Mouse (Mus musculus) embryonic fibroblast, embryonic 13.5 days (primary cell): ENCODE data around the gene Dmxl2. TPM values are rescaled to one million over a fixed set of nuclear protein-coding genes. Genes with fewer than 3 reads are reported as not detected.

Experiments
- H3K27ac ChIP-seq: 2 replicates; pipeline ENCODE4 v1.5.1; 2012; ENCODE audit warnings: low read length, control low read depth, inconsistent platforms; ENCODE audit not compliant: insufficient read depth
- H3K4me1 ChIP-seq: 2 replicates; pipeline ENCODE4 v1.6.1; 2011; ENCODE audit warnings: low read length; ENCODE audit not compliant: control insufficient read depth, insufficient read depth
- H3K4me3 ChIP-seq: 2 replicates; pipeline ENCODE4 v1.5.1; 2011; ENCODE audit warnings: mild to moderate bottlenecking, control low read depth, low read length; ENCODE audit not compliant: insufficient read depth
- CTCF ChIP-seq: IDR thresholded peaks from 2 replicates; pipeline ENCODE4 v1.5.1; 2011; ENCODE audit warnings: mild to moderate bottlenecking, control low read depth, low read length, moderate library complexity, borderline replicate concordance; ENCODE audit not compliant: insufficient read depth
- POLR2A ChIP-seq: IDR thresholded peaks from 2 replicates; pipeline ENCODE4 v1.6.1; 2011; ENCODE audit warnings: low read depth, mild to moderate bottlenecking, control low read depth, low read length, moderate library complexity
- polyA plus RNA-seq: library from polyadenylated mRNA; stranded (reverse); fragments of >200 nt; gene quantifications from 2 replicates; pipeline ENCODE4 v1.2.4, GENCODE M21; 2011; ENCODE audit warnings: low read depth; ENCODE audit not compliant: missing spikeins, insufficient read length

The Dmxl2 gene
- polyA plus RNA-seq, 1 experiment = 6.4 TPM

- H3K4me1 ChIP-seq = no peaks in the 10 kb centered on the region
- H3K4me3 ChIP-seq = peak overlapping the region; percentile 56
- H3K27ac ChIP-seq = no peak overlapping the region
- TF ChIP-seq POLR2A (no peak), CTCF (no peak)
Measured at GRCm38 (mm10) chr9:54500832-54501452, 484 bp downstream of the Dmxl2 start.

- Histone ChIP-seq H3K4me3 (no peak overlapping the region), H3K27ac (no peak overlapping the region), H3K4me1 (no peaks in the 10 kb centered on the region)
- TF ChIP-seq POLR2A (no peak), CTCF (no peak)
Measured at GRCm38 (mm10) chr9:54499791-54500190, 1.6 kb downstream of the Dmxl2 start.

- no peak for TF ChIP-seq POLR2A
- no peak for TF ChIP-seq CTCF
- Histone ChIP-seq H3K27ac (no peak overlapping the region), H3K4me1 (no peaks in the 10 kb centered on the region), H3K4me3 (no peak overlapping the region)
Measured at GRCm38 (mm10) chr9:54499291-54499690, 2.1 kb downstream of the Dmxl2 start.

- no peak overlapping the region for H3K27ac ChIP-seq
- H3K4me1 ChIP-seq = no peaks in the 10 kb centered on the region
- TF ChIP-seq POLR2A (no peak), CTCF (no peak)
- H3K4me3 ChIP-seq = no peak overlapping the region
Measured at GRCm38 (mm10) chr9:54490431-54490830, 11.0 kb downstream of the Dmxl2 start.

- no peak for TF ChIP-seq POLR2A
- no peak for TF ChIP-seq CTCF
- no peak overlapping the region for H3K27ac ChIP-seq
- H3K4me3 ChIP-seq = no peak overlapping the region
- no peaks in the 10 kb centered on the region for H3K4me1 ChIP-seq
Measured at GRCm38 (mm10) chr9:54489599-54489998, 11.8 kb downstream of the Dmxl2 start.

GRCm38 (mm10) chr9:54484927-54485326 lies 16.5 kb downstream of the Dmxl2 start:
- no peaks in the 10 kb centered on the region for H3K4me1 ChIP-seq
- TF ChIP-seq POLR2A (no peak), CTCF (no peak)
- H3K4me3 ChIP-seq = no peak overlapping the region
- no peak overlapping the region for H3K27ac ChIP-seq

GRCm38 (mm10) chr9:54483215-54483614 lies 18.2 kb downstream of the Dmxl2 start:
- Histone ChIP-seq H3K27ac (no peak overlapping the region), H3K4me1 (no peaks in the 10 kb centered on the region), H3K4me3 (no peak overlapping the region)
- no peak for TF ChIP-seq POLR2A
- TF ChIP-seq CTCF = no peak

GRCm38 (mm10) chr9:54482763-54483162 lies 18.7 kb downstream of the Dmxl2 start:
- no peak overlapping the region for H3K4me3 ChIP-seq
- no peak overlapping the region for H3K27ac ChIP-seq
- TF ChIP-seq POLR2A (no peak), CTCF (no peak)
- no peaks in the 10 kb centered on the region for H3K4me1 ChIP-seq

GRCm38 (mm10) chr9:54479054-54479453 lies 22.4 kb downstream of the Dmxl2 start:
- TF ChIP-seq POLR2A = no peak
- TF ChIP-seq CTCF = no peak
- no peak overlapping the region for H3K4me3 ChIP-seq
- H3K27ac ChIP-seq = no peak overlapping the region
- H3K4me1 ChIP-seq = no peaks in the 10 kb centered on the region

GRCm38 (mm10) chr9:54478117-54478516 lies 23.3 kb downstream of the Dmxl2 start:
- TF ChIP-seq CTCF (no peak), POLR2A (no peak)
- no peak overlapping the region for H3K4me3 ChIP-seq
- no peaks in the 10 kb centered on the region for H3K4me1 ChIP-seq
- no peak overlapping the region for H3K27ac ChIP-seq
